Mouse (Mus musculus): ENCODE data around the gene Commd8. TPM values are rescaled to one million over a fixed set of nuclear protein-coding genes. Genes with fewer than 3 reads are reported as not detected.

The Commd8 gene
- 82.5 and 88.8 TPM in 2 replicates for polyA plus RNA-seq (2012; rRNA removed)

DNA sequence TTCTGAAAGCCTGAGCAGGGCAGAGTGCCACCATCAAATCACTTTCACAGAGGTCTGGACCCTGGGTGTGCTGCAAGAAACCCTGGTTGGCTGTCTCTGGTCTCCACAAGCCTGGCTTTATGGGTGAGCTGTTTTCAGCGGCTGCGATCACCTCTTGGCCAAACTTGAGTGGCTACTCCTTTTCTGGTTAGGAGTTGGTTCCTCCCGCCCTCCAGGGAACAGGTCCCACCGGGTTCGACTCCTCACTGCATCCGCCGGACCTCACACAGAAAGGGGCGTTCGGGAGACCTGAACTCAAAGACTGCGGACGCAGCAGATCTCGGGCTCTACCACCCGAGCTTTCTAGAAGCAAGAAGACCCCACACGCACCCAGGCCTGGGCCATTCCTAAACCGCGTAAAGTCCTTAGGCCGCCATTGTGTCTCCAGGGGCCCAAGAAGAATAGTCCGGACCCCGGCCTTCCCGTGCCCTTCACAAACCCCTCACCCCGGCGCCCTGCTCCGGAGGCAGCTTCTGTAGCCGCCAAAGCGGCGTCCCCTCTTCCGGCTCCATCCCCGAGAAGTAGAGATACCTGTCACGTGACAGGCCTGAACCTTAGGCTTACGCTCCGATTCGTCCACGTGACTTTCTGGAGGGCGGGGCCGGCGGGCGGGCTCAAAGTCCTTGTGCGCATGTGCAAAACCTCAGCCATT is at the start of gene Commd8:
Commd8 (minus strand) TSS at position 596 of the 691 bp plus-strand sequence.
- DNase-seq (ENCODE audit: extremely low spot score in 1 of 2, low spot score in 1 of 2), result peak; percentile 95 to 97

DNA sequence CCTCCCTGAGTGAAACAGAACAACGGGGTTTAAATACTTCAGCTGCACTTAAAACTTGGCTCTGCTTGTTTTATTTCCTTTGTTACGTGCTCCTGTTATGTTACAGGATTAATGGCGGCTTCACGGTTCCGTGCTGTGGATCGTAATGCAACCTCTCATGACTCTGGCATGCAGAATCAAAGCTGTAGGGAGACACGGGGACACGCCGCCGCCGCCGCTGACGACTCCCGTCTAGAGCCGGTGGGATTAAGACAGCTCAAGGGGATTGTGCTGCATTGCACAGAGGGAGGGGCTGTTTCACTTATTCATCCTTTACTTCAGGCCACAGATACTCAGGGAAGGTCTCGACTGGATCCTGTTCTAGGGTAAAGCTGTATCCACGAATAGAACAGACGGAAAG is 43.8 kb upstream of the Commd8 start:
- DNase-seq (ENCODE audit: extremely low spot score in 1 of 2, low spot score in 1 of 2), result no peak

DNA sequence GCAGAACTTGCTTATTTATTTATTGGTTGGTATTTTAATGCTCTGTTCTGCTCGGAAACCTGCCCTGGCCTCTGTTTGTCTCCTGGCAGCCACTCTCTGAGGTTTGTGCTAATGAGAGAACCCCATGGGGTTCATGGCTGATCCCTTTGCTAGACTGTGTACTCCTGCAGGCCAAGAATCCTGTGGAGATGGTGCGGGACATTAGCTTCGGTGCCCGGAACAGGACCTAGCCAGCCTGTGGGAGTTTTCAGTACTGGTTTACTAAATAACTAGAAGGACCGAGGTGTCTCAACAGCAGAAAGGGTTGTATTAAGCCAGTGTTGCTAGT is 42.8 kb upstream of the Commd8 start:
- DNase-seq (ENCODE audit: extremely low spot score in 1 of 2, low spot score in 1 of 2), result no peak

DNA sequence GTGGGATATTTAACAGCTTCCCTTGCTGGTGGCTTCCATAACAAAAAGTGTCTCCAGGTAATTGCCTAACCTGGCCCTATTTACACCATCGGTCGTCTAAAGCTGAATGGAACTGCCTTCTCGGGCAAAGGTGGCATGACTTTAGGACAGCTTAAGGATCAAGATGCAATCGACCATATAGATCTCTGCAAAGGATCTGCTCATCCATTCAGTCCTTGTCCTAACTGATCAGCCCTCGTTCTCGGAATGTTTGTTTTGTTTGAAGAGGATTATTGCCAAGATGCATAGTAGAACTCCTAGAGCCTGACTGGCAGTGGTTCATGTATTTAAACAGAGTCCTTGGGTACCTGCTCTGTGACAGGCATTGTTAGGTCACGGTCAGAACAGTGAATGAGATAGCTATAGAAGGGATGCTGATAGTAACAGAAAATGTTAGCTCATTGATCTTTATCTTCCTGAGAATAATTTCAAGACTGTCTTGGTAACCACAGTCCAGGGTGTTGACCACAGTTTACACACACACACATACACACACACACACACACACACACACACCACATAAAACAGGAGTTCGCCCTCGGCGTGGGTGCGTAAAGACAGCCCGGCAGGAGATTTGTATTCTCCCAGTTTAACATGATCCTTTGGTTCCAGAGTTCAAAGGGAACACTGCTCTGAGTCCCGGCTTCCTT is 42.3 kb upstream of the Commd8 start:
- no peak for DNase-seq (ENCODE audit: extremely low spot score in 1 of 2, low spot score in 1 of 2)

DNA sequence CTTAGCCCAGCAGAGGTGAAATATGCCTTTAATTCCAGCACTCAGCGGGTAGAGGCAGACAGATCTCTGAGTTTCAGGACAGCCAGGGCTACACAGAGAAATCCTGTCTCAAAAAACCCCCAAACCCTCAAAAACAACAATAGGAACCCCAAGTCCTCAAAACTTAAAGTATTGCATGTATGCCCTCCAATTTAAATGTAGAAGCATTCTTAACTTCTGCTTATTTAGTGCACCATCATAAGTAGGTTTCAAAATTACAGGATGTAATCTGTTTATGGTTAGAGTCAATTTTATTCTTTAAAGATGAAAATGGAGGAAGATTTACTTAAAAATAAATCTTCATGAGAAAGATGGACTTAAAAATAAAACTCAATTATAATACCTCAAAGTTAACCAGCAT is 40.5 kb upstream of the Commd8 start:
- no peak for DNase-seq (ENCODE audit: extremely low spot score in 1 of 2, low spot score in 1 of 2)

DNA sequence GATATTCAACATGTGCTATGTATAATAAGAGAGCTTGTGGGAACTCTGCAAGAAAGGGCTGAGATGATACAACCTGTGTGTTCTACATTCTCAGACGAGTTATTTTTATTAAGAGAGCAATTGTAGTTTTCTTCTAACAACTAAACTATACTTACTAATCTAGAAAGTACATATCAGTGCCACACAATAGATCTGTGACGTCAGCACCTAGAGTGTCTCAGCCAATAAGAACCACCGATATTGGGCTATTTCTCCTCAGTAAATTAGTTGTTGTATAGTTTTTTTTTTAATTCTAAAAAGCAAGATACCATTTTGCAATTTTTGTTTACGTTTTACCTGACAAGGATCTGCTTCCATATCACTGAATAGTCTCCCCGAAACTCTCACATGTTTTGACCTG is 37.3 kb upstream of the Commd8 start:
- DNase-seq (ENCODE audit: extremely low spot score in 1 of 2, low spot score in 1 of 2), result no peak

DNA sequence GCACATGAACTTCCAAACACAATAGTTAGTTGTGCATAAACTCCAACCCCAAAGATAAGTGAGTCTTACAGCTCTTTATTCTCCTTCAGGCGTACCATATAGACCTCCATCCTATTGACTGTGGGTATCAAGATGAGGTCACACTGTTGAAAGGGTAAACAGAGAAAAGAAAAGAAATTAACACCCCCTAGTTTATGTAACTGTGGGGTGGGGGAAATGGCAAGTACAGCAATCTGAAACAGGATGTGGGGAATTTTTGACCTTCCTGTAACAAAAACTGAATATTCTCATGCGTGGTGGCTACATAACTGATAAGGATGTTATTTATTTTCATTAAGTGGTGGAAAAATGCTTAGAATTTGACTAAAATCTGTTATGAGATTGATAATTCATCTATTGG is 36.5 kb upstream of the Commd8 start:
- DNase-seq (ENCODE audit: extremely low spot score in 1 of 2, low spot score in 1 of 2), result no peak

DNA sequence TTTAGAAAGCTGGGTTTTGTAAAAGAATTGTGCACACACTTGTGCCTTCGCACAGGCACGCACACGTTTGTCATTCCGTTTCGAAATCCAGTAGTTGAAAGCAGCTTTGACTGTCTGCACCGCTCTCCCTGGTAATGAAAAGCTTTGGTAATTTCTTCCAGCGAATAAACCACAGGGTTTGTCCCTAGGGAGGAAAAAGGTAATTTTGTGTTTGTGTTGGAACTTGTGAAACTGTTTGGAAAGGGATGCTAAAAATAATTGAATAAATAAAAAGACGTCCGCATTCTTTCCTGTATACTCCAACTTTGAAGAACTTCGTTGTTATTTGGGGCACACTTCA is 35.7 kb upstream of the Commd8 start:
- DNase-seq (ENCODE audit: extremely low spot score in 1 of 2, low spot score in 1 of 2), result no peak

DNA sequence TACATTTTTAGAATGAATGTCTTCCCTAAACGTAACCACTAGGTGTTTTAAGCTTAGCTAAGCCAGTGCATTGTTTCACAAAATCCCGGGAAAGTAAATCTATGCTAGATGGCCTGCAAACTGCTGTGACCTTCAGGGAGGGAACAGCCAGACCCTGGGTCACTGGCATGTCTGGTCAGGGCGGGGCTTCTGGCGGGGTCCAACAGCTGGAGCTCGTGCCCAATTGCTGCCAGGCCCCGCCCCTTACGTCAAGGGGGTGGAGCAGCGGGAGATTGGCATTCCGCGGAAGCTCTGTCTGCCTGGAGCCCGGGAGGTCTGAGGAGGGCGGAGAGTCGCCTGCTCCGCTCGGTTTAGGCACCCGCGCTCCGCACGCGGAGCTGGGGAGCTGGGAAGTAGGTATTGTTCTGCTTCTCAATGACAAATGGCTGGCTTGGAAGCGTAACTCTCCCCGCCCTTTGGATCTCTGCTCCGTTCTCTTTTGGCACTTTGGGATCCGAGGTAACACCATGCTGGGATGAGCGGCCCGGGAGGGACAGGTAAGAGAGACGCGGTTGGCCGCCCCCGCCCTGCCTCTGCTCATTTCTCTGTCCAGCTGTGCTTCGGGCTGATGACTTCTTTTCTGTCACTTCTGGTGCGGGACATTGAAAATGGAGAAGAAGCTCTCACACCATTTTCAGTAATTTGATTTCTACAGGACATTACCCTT is 35.2 kb upstream of the Commd8 start:
- DNase-seq (ENCODE audit: extremely low spot score in 1 of 2, low spot score in 1 of 2), result peak; percentile 58 to 85

DNA sequence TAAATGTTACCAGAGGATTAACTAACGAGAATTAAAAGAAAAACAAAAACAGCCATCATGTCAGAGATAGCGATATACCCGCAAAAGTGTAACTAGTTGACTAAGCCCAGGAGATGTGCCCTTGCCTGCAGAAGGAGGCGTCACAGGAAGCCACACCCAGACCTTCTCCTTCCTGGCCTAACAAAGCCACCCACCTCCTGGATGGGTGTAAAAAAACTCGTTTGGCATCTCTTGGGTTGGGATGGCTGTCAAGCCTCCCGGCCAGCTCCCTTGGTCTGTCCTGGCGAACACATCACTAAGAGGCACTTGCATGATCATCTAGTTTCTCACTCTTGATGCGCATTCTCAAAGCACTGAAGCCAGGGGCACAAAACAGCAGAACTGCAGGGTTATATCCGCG is 34.0 kb upstream of the Commd8 start:
- no peak for DNase-seq (ENCODE audit: extremely low spot score in 1 of 2, low spot score in 1 of 2)

DNA sequence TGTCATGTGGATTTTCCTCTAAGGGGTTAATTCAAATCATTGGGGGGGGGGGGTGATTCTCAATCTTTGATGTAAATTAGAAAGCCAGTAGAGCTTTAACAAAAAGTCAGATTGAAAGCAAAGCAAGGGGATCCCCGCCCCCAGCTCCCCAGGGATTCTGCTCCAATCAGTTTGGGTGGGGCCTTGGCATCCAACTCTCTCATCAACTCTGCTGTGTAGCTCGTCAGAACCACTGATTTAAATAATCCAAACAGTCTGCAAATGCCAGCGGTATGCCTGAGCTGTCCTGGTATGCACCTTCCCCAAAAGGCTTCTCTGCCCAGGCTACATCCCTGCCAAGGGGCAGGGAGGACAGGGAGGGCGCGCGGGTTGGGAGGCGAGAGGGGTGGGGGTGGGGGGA is 33.6 kb upstream of the Commd8 start:
- no peak for DNase-seq (ENCODE audit: extremely low spot score in 1 of 2, low spot score in 1 of 2)

DNA sequence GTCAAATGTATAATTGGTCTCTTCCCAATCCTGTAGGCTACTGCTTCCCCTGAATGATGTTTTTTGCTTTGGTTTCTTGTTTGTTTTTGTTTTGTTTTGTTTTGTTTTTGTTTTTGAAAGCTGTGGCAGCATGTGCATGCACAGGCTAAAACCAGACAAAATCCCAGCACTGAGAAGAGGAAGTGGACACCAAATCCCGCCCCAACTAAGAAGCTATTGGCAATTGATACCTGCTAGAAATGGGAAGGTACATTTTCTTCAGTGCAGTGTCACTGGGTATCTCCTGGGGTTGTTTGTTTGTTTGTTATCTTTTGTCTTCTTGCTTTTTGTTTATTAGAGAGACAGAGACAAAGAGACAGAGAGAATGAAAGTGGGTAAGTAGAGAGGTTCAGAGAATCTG is 27.5 kb upstream of the Commd8 start:
- DNase-seq (ENCODE audit: extremely low spot score in 1 of 2, low spot score in 1 of 2), result no peak

DNA sequence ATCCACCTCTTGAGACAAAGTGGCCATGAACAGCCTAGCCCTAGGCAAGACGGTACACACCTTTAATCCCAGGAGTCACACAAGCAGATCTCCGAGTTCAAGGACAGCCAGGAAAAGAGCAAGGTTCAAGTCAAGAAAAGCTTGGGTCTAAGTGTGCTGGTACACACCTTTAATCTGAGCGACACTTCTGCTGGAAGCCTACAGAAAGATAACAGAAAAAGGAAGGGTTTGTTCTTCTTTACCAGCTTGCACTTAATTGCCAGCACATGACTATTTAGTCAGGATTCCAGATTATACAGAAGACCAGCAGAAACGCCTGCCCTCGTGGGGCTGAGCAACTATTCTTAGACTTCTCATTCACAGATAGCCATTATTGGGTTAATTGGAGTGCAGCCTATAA is 23.9 kb upstream of the Commd8 start:
- no peak for DNase-seq (ENCODE audit: extremely low spot score in 1 of 2, low spot score in 1 of 2)

DNA sequence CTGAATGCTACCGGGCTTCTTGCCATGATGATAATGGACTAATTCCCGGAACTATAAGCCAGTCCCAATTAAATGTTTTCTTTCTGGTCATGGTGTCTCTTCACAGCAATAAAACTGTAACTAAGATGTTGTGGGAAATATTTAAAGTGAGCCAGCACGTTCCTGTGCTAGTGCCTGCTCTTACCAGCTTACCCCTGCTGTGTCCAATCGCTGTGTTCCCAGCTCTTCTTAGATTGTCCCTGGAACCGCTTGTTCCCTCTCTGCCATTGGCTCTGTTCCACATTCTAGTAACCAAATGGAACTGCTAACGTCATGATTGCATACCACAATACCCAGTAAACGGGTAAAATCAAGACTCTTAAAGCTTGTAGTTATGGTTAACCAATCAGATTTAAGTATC is 23.2 kb upstream of the Commd8 start:
- DNase-seq (ENCODE audit: extremely low spot score in 1 of 2, low spot score in 1 of 2), result no peak

DNA sequence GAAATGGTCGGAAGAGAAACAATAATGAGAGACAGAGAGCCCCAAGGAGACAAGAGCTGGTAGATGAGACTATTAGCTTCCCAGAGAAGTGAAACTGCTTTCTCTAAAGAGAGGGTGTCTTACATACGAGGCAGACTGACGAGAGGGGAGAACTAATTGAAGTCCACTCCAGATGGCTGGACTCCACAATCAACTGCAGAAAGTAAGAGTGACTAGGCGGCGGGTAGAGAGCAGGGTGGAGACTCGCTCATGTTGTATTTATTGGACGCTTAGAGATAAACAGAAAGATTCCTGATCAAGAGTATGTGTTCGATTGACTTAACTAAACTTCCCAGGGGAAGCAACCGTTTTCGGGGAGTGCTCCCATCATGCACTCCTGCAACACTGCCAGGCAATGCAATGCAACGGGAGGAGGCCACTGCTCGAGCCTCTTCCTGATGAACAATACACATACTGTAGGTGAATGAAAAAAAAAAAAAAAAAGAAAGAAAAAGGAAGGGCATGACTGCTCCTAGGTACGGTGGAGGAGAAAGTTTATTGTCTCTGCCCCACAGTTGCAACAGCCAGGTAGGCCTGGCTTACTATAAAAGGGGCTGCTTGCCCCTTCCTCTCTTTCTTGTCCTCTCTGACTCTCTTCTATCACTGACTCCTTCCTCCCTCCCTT is 16.6 kb upstream of the Commd8 start:
- DNase-seq (ENCODE audit: extremely low spot score in 1 of 2, low spot score in 1 of 2), result no peak

DNA sequence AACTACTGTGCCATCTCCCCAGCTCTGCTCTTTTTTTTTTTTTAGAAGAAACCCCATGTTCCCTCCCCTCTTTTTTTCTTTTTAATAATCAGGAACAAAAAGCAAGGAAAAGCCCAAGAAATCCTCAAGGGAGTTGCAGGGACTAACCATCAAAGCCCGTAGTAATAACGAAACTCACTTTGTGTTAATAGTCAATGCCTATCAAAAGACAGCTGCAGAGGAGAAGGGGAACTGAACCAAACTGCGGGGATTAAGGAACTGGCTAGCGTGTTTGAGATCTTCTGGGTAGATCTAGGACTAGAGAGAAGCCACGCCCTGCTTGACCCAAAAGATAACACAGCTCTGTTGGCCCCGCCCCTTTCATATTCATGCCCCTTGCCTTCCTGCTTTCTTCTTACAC is 15.9 kb upstream of the Commd8 start:
- no peak for DNase-seq (ENCODE audit: extremely low spot score in 1 of 2, low spot score in 1 of 2)

DNA sequence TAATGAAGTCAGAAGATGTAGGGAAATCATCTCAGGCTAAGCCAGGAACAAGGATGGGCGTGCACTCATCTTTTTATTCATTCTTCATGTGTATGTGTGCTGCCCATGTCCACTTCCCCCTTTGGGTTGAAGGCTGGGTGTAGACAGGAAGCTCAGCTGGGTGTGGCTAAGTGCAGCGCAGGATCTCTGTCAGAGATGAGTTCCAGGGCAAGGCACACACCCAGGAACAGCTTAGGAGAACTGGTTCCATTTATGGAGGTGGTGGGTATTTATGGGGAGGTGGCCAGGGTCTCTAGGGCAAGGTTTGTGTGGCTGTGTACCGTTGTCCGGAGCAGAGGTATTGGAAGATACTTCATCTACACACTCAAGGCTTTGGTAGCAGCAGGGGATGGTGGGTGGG is 14.8 kb upstream of the Commd8 start:
- no peak for DNase-seq (ENCODE audit: extremely low spot score in 1 of 2, low spot score in 1 of 2)

DNA sequence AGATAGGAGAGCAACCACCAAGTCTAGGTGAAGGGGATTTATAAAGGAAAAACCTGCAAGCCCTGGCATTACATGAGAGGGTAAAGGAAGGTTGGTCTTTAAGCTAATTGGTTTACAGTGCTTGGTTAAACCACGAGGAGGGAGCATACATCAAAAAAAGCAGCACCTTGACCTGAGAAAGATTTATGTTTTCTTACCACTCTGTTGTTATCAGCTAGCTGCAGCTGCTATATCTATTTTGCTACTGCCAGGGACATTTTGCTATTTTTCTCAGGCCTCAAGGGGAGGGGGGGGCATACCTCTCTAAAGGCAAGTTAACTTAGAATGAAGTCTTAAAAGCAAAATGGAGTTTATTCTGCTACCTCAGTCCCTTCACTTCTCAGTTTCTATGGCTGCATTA is 13.2 kb upstream of the Commd8 start:
- DNase-seq (ENCODE audit: extremely low spot score in 1 of 2, low spot score in 1 of 2), result no peak

DNA sequence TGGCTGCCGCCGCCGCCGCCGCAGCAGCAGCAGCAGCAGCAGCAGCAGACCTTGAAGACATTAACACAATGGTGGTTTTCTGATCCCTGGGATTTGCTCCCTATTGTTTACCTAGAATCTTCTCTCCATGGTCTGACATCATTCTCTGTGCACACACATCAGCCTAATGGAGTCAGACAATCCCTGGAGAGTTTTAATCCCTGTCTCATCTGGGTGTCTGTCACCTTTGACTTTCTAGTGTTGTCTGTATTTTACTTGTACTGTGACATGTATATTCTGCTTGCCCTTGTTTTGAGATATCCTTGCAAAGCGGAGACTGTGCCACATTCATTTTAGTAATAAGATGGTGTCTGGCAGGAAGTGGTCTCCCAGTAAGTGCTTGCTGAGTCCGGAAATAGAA is 7.5 kb upstream of the Commd8 start:
- no peak for DNase-seq (ENCODE audit: extremely low spot score in 1 of 2, low spot score in 1 of 2)

DNA sequence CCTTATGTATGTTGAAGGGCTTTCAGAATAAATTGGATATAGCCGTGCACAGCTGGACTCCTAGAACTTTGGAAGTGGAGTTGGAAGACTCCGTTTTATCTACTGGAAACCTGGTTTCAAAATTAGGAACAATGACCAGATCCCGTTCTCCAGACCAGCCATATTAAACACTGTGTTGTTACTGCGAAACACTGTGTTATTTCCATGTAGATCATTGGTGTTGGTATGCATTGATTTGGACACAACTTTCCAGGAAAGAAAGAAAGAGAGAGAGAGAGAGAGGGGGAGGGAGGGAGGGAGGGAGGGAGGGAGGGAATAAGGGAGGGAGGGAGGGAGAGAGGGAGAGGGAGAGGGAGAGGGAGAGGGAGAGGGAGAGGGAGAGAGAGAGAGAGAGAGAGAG is 7.1 kb upstream of the Commd8 start:
- no peak for DNase-seq (ENCODE audit: extremely low spot score in 1 of 2, low spot score in 1 of 2)

DNA sequence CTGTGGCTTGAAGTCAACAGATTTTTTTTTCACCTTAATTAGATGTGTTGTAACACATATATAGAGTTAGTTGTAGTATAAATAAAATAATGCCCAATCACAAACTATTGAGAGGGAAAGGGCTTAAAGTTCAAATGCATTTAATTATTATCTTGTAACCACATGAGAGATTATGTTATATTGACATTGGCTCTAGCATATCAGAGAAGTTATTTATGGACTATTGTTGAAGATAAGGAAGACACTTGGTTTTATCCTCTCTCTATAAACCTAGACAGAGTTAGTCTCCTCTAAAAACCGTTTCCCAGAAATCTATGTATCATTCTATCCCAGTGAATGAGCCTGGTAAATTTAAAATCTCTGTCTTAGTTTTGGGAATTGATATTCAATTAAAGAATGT is 5.5 kb upstream of the Commd8 start:
- no peak for DNase-seq (ENCODE audit: extremely low spot score in 1 of 2, low spot score in 1 of 2)

DNA sequence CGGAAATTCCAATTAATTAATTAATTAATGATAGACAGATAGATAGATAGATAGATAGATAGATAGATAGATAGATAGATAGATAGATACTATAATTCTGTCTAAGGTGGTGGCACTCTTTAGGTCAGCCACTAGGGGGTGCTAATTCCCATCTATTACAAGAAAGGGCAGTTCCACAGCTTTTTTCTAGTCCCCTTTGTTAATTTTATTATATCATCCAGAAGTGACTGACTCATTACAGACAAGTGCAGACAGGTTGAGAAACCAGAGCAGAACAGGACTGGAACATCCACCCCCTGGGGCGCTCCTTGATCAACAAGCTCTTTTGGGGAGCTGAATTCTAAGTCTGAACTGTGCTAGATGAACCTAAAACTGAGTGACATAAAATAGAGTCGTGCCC is 4.7 kb upstream of the Commd8 start:
- peak in 1 of 2 experiments; percentile 67 for DNase-seq (ENCODE audit: extremely low spot score in 1 of 2, low spot score in 1 of 2)
